Mouse (Mus musculus) right cerebral cortex, postnatal 36 days (tissue): ENCODE data around the gene Disc1.

Experiments
- DNase-seq, 2 experiments: peaks; one replicate each; pipeline ENCODE4 v3.0.0; 2022; ENCODE audit warnings: low spot score in 2 of 2, mixed read lengths in 1 of 2

Gene Disc1

GRCm38 (mm10) chr8:125268181-125268705 is 214.2 kb downstream of the Disc1 start:
- no peak for DNase-seq

- no peak for DNase-seq
Measured at GRCm38 (mm10) chr8:125270292-125270691, 216.3 kb downstream of the Disc1 start.

GRCm38 (mm10) chr8:125271357-125271756 is 217.4 kb downstream of the Disc1 start:
- DNase-seq, result no peak

GRCm38 (mm10) chr8:125272089-125272866 is 218.3 kb downstream of the Disc1 start:
- DNase-seq, result no peak

GRCm38 (mm10) chr8:125277071-125277682 is 223.2 kb downstream of the Disc1 start:
- no peak for DNase-seq

GRCm38 (mm10) chr8:125279156-125279555 is 225.2 kb downstream of the Disc1 start:
- no peak for DNase-seq

GRCm38 (mm10) chr8:125279892-125280291 is 225.9 kb downstream of the Disc1 start:
- no peak for DNase-seq

GRCm38 (mm10) chr8:125282531-125282930 is 228.5 kb downstream of the Disc1 start:
- DNase-seq, result peak in 1 of 2 experiments; percentile 11

GRCm38 (mm10) chr8:125283542-125283941 is 229.5 kb downstream of the Disc1 start:
- DNase-seq, result no peak

GRCm38 (mm10) chr8:125284875-125285274 is 230.9 kb downstream of the Disc1 start:
- no peak for DNase-seq

GRCm38 (mm10) chr8:125285391-125285790 is 231.4 kb downstream of the Disc1 start:
- DNase-seq, result no peak

GRCm38 (mm10) chr8:125285966-125286681 is 232.1 kb downstream of the Disc1 start:
- no peak for DNase-seq

- DNase-seq, result no peak
Measured at GRCm38 (mm10) chr8:125287311-125287710, 233.3 kb downstream of the Disc1 start.

GRCm38 (mm10) chr8:125287841-125288341 is 233.9 kb downstream of the Disc1 start:
- DNase-seq, result no peak

- no peak for DNase-seq
Measured at GRCm38 (mm10) chr8:125291506-125291905, 237.5 kb downstream of the Disc1 start.

- no peak for DNase-seq
Measured at GRCm38 (mm10) chr8:125291932-125292717, 238.1 kb downstream of the Disc1 start.

- DNase-seq, result peak; percentile 57 to 74
Measured at GRCm38 (mm10) chr8:125292933-125293591, 239.1 kb downstream of the Disc1 start.

GRCm38 (mm10) chr8:125299248-125299647 is 245.3 kb downstream of the Disc1 start:
- DNase-seq, result no peak

GRCm38 (mm10) chr8:125301931-125302361 is 248.0 kb downstream of the Disc1 start:
- no peak for DNase-seq

GRCm38 (mm10) chr8:125306665-125307064 is 252.7 kb downstream of the Disc1 start:
- DNase-seq, result no peak

GRCm38 (mm10) chr8:125309985-125310384 is 256.0 kb downstream of the Disc1 start:
- peak; percentile 10 to 30 for DNase-seq
